Mouse (Mus musculus) brain, adult 2 months (tissue): ENCODE results near the gene Ubtd2.

Source experiments
- DNase-seq: peaks from one replicate; pipeline ENCODE4 v3.0.0; 2011; ENCODE audit warnings: low read depth, low spot score

The Ubtd2 gene

DNA sequence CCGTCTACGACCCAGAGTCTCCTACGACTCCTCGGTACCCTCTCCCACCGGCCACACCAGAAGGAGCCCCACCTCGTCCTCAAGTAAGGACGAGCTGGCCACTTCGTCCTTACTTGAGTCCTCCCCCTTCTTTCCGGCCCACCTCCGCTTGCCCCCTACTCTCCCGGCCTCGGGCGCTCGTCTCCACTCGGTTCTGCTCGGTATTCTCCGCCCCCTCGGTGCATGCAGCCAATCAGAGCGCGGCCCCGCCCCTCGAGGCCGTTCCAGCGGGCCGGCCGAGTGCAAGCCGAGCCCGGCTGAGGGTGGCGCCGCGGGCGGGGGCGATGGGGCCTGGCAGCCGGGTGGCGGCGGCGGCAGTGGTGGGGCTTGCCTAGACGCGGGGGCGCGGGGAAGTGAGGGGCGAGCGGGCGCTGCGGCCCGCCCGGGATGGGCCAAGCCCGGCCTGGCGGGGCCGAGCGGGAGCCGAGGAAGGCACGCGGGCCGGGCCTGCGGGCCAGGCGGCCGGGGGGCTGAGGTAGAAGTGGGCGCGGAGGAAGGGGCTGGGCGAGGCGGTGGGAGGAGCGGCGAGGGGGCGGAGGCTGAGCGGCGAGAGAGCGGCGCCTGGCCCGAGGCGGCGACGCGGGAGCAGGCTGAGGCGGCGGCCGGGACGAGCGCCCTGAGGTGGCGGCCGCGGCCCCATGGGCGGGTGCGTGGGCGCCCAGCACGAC lies at the start of gene Ubtd2:
Ubtd2 (plus strand) TSS at position 571 of the 707 bp plus-strand sequence.
- peak; percentile 97 for DNase-seq

DNA sequence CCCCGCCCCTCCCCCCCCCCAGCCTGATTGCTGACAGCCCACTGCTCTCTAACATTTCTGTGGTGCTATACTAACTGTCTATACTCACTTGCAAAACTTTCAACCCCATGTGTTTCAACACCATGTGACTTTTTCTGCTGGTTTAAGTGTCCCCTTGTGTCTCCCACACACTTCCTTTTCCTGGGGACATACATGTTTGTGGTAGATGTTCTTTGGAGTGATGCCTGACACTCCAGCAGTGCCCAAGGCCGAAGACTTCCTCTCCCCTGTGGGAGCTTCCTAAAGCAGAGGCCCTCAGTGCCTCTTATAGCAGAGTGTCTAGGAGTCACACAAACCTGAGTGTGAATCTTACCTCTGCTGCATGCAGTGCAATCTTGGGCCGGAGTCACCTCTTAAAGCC lies 47.3 kb upstream of the Ubtd2 start:
- no peak for DNase-seq

DNA sequence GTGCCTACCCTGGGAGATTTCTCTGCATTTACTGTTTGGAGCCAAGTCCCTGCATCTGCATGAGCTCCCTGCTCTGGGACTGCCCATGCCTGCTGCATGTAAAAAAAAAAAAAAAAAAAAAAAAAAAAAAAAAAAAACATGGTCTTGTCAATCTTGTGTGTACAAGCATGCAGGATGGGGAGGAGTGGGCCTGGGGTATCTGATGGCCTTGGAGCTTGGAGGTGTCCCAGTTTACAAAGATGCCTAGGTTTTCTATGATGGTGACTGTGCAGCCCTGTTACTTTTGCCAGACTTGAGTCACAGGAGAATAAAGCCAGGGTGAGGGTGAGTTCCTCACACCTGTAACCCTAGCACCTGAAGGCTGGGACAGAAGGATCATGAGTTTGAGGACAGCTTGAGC lies 46.1 kb upstream of the Ubtd2 start:
- no peak for DNase-seq

DNA sequence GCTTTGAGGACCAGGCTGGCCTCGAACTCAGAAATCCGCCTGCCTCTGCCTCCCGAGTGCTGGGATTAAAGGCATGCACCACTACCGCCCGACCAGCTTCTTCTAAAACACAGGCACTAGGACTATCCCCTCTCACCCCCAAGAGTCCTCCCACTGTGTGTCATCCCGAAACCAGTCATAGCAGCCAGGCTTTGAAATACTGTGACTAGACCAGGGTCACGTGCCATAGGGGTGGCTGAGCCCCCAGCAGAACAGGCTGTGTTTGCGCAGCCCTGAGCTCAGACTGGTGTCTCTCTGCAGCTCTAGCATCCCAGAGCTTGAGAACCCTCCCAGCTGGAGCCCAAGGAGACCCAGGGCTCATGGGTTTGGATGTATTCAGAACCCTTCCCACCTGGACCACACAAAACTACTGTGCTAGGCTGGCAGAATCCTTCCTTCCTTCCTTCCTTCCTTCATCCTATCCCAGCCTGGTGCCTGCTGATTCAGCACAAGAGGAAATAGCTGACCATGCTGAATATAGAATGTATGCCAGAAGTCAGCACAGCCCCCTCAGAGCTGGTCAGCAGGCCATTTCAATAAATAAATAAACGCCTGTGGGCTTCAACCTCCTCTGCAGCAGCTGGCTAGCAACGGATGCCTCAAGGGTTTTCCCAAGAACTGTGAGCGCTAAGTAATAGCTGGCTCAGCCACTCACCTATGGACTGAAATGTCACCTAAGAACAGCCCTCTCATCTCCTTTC lies 45.2 kb upstream of the Ubtd2 start:
- peak; percentile 16 for DNase-seq

DNA sequence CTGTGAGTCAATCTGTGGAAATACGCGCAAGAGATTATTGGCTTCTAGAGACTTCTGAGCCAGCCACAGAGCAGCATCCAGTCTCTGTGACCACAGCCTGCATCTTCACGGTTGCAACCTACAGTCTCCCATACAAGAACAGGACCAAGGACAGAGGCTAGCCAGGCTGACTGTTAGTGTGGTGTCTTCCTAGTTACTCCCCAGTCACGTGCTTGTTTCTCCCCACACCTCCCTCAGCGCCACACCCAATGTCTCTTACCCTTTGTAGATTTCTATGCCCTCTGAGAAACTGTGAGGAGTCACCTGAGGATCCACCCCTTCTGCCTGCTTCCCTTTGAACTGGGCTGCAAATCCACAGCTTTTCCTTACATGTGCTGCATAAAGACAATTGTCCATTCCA lies 35.2 kb upstream of the Ubtd2 start:
- DNase-seq = no peak

DNA sequence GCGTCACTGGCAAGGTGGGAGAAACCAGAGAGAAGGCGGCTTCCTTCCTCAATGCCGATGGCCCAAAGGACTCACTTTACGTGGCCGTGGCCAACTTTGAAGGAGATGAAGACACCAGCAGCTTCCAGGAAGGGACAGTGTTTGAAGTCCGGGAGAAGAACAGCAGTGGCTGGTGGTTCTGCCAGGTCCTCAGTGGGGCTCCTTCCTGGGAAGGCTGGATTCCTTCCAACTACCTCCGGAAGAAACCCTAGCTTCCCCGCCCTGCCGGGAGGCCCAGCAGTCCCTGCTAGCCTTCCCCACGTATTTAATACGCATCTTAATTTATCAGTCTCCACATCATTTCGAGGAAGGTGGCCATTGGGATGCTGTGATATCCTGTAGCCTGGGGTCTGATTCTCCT lies 31.9 kb upstream of the Ubtd2 start:
- no peak for DNase-seq

DNA sequence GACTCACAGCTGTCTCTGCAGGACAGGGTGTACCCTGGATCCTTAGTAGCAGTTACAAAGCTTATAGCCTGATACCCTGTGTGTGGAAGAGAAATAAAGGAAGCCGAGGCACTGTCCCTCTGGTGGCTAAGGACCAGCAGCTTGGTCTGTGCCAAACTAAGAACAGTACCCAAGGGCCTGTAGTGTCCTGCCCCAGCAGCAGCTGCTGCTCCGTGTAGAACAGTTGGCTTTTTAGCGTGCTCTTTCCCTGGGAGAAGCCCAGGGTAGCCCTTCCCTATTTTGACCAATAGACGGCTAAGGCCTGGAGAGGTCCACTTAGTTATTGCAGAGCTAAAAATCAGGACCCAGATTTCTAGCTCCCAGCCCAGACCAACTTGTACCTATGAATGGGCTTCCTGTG lies 30.6 kb upstream of the Ubtd2 start:
- no peak for DNase-seq

DNA sequence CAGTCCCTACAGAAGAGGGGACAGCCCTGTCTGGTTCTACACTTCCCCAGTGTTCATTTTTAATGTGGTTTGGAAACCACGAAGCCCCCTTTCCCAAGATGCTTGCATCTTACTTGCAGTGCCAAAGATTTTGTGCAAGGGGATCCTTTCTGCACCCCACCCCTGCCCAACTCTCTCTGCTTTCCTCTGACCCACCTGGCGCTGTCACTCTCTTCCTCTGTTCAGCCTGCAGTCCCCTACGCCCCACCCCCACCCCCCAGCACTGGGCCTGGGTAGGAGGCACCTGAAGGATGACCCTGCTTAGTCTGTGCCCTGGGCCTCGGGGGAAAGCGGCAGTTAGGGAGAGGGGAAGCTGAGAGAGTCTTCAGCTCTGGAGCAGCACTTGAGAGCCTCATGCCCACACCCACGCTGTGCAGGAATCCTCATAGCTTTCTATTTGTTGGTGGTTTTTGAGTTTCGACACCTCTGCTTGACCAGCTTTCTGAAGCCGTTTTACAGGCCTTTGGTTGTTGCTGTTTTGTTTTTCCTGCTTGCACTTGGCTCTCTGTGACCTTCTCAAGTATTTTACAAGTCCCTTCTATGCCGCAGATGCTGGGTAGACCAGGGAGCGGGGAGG lies 30.0 kb upstream of the Ubtd2 start:
- no peak for DNase-seq

DNA sequence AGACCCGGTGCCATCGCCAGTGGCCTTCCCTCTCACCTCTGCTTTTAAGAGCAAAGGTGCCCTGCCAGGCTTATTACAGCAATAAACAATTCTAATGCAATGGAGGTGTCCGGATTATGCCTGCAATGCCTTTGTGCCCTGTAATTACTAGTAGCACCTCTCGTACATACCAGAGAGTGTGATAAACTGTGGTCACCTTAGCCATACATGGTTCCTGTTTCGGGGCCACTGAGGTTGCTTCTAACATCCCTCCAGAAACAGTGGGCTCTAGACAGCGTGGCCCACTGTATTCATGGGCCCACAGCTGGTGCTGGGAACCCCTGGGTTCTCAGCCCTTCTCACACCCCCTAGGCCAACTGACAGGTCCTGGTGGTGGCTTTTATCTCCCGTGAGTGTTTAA lies 27.6 kb upstream of the Ubtd2 start:
- no peak for DNase-seq

DNA sequence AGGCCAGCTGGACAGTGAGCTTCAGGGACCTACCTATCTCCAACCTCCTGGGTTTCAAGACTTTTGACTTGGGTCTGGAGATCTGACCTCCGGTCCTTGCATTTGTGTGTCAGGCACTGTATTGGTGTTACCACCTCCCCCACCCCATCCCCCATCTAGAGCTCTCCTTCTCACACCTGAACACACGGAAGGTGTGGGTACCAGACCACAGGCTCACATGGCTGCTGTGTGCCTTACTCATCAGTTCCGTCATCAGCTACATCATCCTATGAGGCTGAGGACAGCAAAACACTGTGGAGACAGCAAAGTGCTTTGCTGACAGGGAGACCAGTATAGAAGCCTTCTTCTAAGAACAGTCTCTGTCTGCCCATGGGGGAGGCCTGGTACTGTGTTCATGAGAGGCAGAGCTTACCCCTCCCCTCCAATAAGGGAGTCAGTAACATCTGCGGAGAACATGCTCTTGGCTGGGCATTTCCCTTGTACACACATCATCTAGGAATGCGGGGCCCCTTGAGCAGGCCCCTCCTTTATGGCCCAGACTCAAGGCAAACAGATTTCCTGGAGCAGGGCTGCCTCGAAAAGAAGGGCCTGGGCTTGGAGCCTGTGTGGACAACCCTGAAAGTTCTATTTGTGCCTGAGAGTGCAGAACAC lies 19.6 kb upstream of the Ubtd2 start:
- DNase-seq = no peak

DNA sequence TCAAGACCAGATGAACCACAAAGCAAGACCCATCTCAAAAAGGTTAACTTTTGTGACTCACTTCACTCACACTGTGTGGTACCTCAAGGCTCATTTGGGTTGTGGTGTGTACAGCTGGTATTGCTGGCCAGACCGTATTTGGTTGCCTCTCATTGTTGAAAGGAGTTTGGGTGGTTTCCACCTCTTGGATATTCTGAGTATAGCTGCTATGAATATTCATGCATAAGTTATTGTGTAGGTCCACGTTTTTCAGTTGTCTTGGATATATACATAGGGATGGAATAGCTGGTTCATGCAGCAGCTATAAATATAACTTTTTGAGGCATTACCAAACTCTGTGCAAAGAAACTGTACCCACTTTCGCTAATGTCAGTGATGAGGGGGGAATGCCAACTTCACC lies 12.6 kb upstream of the Ubtd2 start:
- peak; percentile 39 for DNase-seq

DNA sequence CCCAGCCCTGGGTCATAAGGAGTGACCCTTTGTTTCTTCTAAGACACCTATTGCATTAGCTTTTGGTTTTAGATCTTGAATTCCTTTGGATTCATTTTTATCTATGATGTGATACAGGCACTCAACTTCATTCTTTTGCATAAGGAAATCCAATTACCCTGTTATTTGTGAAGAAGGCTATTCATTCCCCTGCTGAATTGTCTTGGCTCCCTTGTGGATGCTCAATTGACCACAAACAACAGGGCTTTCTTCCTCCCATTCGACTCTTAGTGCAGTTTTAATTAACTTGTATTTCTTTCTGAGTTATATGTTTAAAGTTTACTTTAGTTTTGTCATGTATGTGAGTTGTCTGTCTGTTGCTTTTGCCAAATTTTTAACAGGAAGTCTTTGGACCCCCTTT lies 10.9 kb upstream of the Ubtd2 start:
- no peak for DNase-seq

DNA sequence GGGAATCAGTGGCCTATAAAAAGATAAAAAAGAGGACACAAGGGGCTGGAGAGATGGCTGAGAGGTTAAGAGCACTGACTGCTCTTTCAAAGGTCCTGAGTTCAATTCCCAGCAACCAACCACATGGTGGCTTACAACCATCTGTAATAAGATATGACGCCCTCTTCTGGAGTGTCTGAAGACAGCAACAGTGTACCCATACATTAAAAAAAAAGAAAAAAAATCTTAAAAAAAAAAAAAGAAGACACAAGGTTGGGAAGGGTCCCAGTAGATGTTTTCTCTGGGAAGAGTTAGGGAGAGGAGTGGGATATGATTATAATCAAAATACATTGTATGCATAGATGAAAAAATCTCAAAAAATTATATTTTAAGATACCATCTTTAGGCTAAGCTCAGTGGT lies 10.0 kb upstream of the Ubtd2 start:
- no peak for DNase-seq

DNA sequence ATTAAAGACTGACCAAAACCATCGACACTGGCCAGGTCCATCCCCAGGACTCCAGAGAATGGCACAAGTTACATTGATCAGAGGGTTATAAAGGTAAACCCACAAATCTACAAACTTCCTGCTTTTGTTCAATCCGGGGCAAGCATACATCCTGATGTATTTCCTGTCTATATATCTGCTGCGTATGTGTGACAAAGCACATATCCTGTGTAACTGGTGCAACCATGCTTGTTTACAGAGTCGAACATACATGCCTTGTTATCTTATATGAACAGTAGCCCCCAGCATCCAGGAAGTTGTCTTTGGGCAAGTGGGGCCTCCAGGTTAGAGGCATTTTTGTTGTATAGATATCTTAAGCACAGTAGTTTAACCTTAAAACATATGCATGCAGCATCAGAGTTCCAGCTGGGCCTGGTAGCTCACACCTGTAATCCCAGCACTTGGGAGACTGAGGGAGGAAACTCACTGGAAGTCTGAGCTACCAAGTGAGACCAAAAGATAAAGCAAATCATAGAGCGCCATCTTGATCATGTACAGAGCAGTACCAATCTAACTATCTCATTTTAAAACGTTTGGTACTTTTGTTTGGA lies 9.4 kb upstream of the Ubtd2 start:
- DNase-seq = no peak

DNA sequence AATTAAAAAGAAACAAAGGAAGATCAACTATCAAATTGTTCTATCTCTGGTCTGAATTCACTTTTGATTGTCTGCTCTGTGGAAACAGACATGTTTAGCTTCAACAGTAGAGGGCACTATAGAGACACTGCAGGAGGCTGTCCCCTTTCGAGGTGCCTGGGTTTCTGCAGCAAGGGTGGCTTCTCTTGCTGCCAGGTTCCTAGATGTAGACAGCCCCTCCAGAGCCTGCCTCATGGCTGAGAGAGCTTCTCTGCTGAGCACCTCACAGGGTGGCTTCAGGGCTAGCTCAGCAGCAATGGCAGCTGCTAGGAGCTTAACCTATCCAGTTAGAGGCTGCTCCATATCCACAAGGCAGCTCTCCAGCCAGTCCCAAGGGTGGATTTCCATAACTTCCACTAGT lies 5.0 kb upstream of the Ubtd2 start:
- peak; percentile 86 for DNase-seq

DNA sequence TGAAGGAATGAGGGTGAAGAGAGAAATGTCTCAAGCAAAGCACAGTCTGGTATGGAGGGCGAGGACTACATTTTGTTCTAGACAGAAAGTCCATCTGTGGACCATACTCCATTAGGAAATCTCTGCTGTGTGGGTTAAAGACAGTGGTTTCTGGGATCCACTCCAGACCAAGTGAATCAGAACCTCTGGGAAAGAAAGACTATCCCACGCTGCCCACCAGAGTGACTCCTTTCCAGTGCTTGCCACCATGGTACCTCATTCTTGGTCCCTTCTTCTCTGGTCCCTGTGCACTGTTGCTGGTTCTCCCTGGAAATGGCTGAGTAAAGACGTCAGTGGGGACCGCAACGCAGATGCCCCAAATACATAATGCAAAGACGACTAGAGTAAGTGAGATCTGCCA lies 3.9 kb upstream of the Ubtd2 start:
- peak; percentile 53 for DNase-seq

DNA sequence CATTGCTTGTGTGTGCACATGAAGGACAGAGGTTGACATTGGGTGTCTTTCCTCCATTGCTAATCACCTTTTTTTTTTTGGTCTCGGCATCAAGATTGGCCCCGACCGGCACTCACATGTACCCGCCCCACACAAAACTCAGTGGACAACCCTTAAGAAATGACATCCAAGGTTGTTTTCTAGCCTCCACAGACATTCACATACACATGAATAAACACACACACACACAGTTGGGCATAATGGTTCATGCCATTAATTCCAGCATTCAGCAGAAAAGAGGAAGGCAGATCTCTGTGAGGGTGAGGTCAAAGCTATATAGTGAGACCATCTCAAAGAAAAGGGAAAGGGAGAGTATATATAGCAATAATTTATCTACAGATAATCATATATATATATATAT lies 2.4 kb upstream of the Ubtd2 start:
- DNase-seq = no peak

DNA sequence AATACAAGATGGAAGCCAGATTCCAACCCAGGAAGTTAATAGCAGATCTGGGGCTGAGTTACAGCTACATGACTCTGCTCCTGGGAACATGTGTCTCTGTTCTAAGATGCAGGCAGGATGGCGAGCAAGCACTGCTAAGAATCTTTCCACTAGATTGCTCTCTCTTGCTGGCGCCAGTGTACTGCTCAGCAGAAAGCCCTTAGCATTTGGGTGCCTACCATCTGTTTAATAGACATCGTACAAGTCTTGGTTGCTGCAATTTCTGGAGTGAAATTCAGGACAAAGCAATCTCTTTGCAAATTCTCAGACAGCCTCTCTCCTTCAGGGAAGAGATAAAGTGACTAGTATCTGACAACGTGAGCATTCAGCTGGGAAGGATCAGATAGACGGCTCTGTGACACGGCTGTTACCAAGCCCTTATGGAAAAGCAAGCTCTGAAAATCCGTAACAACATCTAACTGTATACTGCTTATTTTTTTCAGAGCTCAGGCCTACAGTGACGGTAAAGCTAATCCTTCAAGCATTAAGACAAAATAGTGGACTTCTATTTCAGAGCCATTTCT lies 1.7 kb upstream of the Ubtd2 start:
- DNase-seq = peak; percentile 76

DNA sequence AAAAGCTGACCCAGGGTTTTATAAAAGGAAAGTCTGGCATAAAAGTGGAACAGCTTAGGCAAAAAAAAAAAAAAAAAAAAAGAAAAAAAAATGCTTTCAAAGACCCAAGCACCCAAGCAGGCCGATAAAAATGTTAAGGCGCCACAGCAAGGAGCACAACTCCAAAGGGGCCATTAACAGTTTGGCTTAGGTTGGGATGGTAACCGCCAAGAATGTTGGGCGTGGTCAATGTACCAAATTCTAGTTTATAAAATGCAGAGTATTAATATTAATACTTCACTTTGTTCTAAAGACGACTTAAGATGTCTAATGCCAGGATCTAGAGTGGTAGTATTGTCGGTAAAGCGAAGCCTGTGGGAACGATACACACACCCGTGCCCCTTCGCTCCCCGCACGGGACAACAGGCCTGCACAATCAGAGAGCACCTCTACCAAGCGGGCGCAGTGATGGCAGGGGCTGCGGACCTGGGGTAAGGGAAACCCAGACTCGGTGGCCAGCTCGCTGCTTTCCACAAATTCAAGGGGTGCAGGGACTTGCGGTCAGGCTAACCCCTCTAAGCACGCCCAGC lies 855 bp upstream of the Ubtd2 start:
- DNase-seq = no peak

DNA sequence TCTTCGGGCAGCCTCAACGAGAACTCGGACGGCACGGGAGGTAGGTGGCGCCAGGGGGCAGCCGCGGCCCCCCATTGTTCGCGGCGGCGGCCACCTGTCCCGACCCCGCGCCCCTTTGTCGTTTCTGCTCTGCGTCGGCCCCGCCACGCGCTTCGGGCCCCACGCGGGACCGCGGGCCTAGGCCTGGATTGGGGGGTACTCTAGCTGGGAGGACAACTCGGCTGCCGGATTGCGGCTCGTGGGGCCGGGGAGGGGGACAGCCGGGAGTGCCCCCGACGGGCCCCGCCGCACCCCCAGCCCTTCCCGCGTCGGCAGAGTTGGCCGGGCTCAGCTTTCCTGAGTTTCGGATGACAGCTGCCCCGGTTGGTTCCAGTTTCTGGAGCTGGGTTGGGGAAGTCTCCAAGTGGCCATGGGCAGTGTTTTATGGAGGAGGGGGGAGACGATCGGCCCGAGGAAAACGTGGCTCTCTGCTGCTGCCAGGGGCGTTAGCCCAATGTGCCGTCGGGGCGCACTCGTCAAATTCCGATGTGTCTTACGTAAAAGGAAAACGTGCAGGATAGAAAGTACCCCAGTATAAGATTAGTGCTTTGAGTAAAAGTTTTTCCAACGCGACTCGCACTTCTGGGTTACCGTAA lies 454 bp downstream of the Ubtd2 start:
- DNase-seq = peak; percentile 26

DNA sequence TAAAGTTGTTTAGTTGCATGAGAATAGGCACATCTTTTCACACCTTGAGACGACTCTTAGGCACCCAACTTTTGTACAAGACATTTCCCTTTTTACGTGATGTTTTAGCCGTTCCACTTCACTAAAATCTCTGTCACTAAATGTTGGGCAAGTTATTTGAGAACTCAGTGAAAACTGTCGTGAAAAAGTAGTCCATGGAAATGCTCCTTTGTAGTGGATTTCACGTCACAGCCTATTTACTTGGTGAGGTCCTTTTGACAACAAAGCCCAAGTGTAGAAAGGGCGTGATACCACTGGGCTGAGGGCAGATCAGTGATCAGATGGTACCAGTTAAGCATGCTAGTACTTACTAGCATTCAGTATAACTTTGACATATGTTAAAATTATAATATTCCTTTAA lies 1.2 kb downstream of the Ubtd2 start:
- DNase-seq = no peak
